Mouse (Mus musculus) liver, embryonic 11.5 days (tissue): ENCODE data around the gene Mbnl1. TPM values are rescaled to one million over a fixed set of nuclear protein-coding genes. Genes with fewer than 3 reads are reported as not detected.

Experiments
- ATAC-seq: fragments of 200-750 bp; cut with Nextera tagmentation; replicated peaks from 2 replicates; pipeline ENCODE4 v1.8.0; 2017; ENCODE audit warnings: moderate number of reproducible peaks, mild to moderate bottlenecking, moderate TSS enrichment, moderate library complexity; ENCODE audit not compliant: low FRiP score
- DNase-seq: peaks from one replicate; pipeline ENCODE4 v3.0.0-alpha.2; 2017; ENCODE audit warnings: low spot score
- H3K27ac ChIP-seq: fragments of 300-500 bp; sonication (generic); 2 replicates; pipeline ENCODE4 v1.5.1; 2014; ENCODE audit warnings: mild to moderate bottlenecking, low read depth, low read length, control low read depth
- H3K27me3 ChIP-seq: fragments of 300-500 bp; sonication (generic); replicated peaks from 2 replicates; pipeline ENCODE4 v1.6.1; 2014; ENCODE audit warnings: low read length, mixed read lengths; ENCODE audit not compliant: control insufficient read depth, insufficient read depth
- H3K36me3 ChIP-seq: fragments of 300-500 bp; sonication (generic); 2 replicates; pipeline ENCODE4 v1.6.1; 2014; ENCODE audit warnings: mild to moderate bottlenecking, low read length, moderate library complexity, mixed read lengths; ENCODE audit not compliant: control insufficient read depth, insufficient read depth
- H3K4me1 ChIP-seq: fragments of 300-500 bp; sonication (generic); replicated peaks from 2 replicates; pipeline ENCODE4 v1.6.1; 2014; ENCODE audit warnings: low read length, mixed read lengths; ENCODE audit not compliant: control insufficient read depth, insufficient read depth
- H3K4me2 ChIP-seq: fragments of 300-500 bp; sonication (generic); 2 replicates; pipeline ENCODE4 v1.6.1; 2014; ENCODE audit warnings: mild to moderate bottlenecking, control low read depth, moderate library complexity
- H3K4me3 ChIP-seq: fragments of 300-500 bp; sonication (generic); 2 replicates; pipeline ENCODE4 v1.5.1; 2014; ENCODE audit warnings: low read depth, low read length, control low read depth
- H3K9ac ChIP-seq: fragments of 300-500 bp; sonication (generic); 2 replicates; pipeline ENCODE4 v1.6.1; 2014; ENCODE audit warnings: low read depth, low read length, control low read depth
- H3K9me3 ChIP-seq: fragments of 300-500 bp; sonication (generic); 2 replicates; pipeline ENCODE4 v1.6.1; 2016; ENCODE audit warnings: low read length, inconsistent platforms, mixed read lengths; ENCODE audit not compliant: control insufficient read depth
- WGBS: fragments of 180-500 bp; shearing (Covaris S2); extraction: QIAGEN DNeasy Blood & Tissue Kit; methylation state at CpG from one replicate; pipeline ENCODE4 v1.1.7; 2014; 5-methylcytosine and 5-hydroxymethylcytosine counted together
- polyA plus RNA-seq: library from polyadenylated mRNA; unstranded; fragments of >200 nt; fragmentation: Nextera tagmentation; extraction: Ambion mirVana; gene quantifications from 2 replicates; pipeline ENCODE4 v1.2.1, GENCODE M21; 2014

The Mbnl1 gene
- polyA plus RNA-seq, 1 experiment from 2014 or later: 242 TPM

- DNase-seq (no peak), ATAC-seq (no peak)
- Histone ChIP-seq H3K9me3 (no peaks in the 10 kb centered on the region), H3K4me1 (peaks cover 18% of the 10 kb centered on the region), H3K27ac (no peak overlapping the region), H3K9ac (no peak overlapping the region), H3K4me2 (no peak overlapping the region), H3K4me3 (no peak overlapping the region), H3K36me3 (no peaks in the 10 kb centered on the region), H3K27me3 (no peaks in the 10 kb centered on the region)
- WGBS: 56% methylated on average over 3 of the region's 3 CpGs
Measured at GRCm38 (mm10) chr3:60517234-60517787, 44.7 kb downstream of the Mbnl1 start.

GRCm38 (mm10) chr3:60519337-60519736 lies 46.7 kb downstream of the Mbnl1 start:
- Histone ChIP-seq H3K9ac (no peak overlapping the region), H3K4me2 (no peak overlapping the region), H3K9me3 (no peaks in the 10 kb centered on the region), H3K36me3 (no peaks in the 10 kb centered on the region), H3K4me1 (peaks cover 20% of the 10 kb centered on the region), H3K27me3 (no peaks in the 10 kb centered on the region), H3K27ac (no peak overlapping the region), H3K4me3 (no peak overlapping the region)
- ATAC-seq (no peak), DNase-seq (no peak)
- WGBS: 64% methylated on average over 3 of the region's 3 CpGs

GRCm38 (mm10) chr3:60524127-60524526 lies 51.5 kb downstream of the Mbnl1 start:
- H3K27me3 ChIP-seq: no peaks in the 10 kb centered on the region
- no peaks in the 10 kb centered on the region for H3K9me3 ChIP-seq
- no peak overlapping the region for H3K9ac ChIP-seq
- 84% methylated on average over 1 of the region's 1 CpGs for WGBS
- DNase-seq: no peak
- H3K36me3 ChIP-seq: no peaks in the 10 kb centered on the region
- ATAC-seq: no peak
- no peak overlapping the region for H3K4me2 ChIP-seq
- H3K27ac ChIP-seq: no peak overlapping the region
- no peak overlapping the region for H3K4me3 ChIP-seq
- peaks cover 21% of the 10 kb centered on the region for H3K4me1 ChIP-seq

- H3K4me1 ChIP-seq: peaks cover 29% of the 10 kb centered on the region
- ATAC-seq: no peak
- no peak overlapping the region for H3K4me3 ChIP-seq
Measured at GRCm38 (mm10) chr3:60531286-60531685, 58.7 kb downstream of the Mbnl1 start.

GRCm38 (mm10) chr3:60531826-60532225 lies 59.2 kb downstream of the Mbnl1 start:
- H3K4me1 ChIP-seq: peaks cover 25% of the 10 kb centered on the region
- H3K4me2 ChIP-seq: no peak overlapping the region
- no peak overlapping the region for H3K4me3 ChIP-seq
- H3K27ac ChIP-seq: 0 out of 2 replicates have a peak overlapping the region, but pooled peaks have one; percentile 28
- WGBS: 90% methylated on average over 2 of the region's 2 CpGs
- DNase-seq (no peak), ATAC-seq (no peak)
- no peaks in the 10 kb centered on the region; the same call in 1 of the 2 replicates for H3K36me3 ChIP-seq
- no peak overlapping the region for H3K9ac ChIP-seq
- H3K9me3 ChIP-seq: no peaks in the 10 kb centered on the region
- H3K27me3 ChIP-seq: no peaks in the 10 kb centered on the region

More at GRCm38 (mm10) chr3:60531286-60531685, 58.7 kb downstream of the Mbnl1 start:
- Histone ChIP-seq H3K4me2 (no peak overlapping the region), H3K9ac (no peak overlapping the region), H3K36me3 (no peaks in the 10 kb centered on the region; the same call in 1 of the 2 replicates), H3K27ac (no peak overlapping the region), H3K9me3 (no peaks in the 10 kb centered on the region), H3K27me3 (no peaks in the 10 kb centered on the region)
- 56% methylated on average over 5 of the region's 5 CpGs for WGBS
- no peak for DNase-seq

GRCm38 (mm10) chr3:60535224-60535623 lies 62.6 kb downstream of the Mbnl1 start:
- Histone ChIP-seq H3K27ac (no peak overlapping the region), H3K4me1 (peaks cover 15% of the 10 kb centered on the region), H3K9me3 (no peaks in the 10 kb centered on the region), H3K36me3 (no peaks in the 10 kb centered on the region), H3K27me3 (no peaks in the 10 kb centered on the region), H3K4me2 (no peak overlapping the region), H3K4me3 (no peak overlapping the region), H3K9ac (no peak overlapping the region)
- DNase-seq: no peak
- ATAC-seq: no peak
- WGBS: 49% methylated on average over 3 of the region's 3 CpGs

GRCm38 (mm10) chr3:60537063-60537462 lies 64.4 kb downstream of the Mbnl1 start:
- ATAC-seq (no peak), DNase-seq (no peak)
- 64% methylated on average over 2 of the region's 2 CpGs for WGBS
- no peaks in the 10 kb centered on the region for H3K27me3 ChIP-seq
- no peak overlapping the region for H3K4me2 ChIP-seq
- no peaks in the 10 kb centered on the region for H3K9me3 ChIP-seq
- peaks cover 8% of the 10 kb centered on the region for H3K4me1 ChIP-seq
- H3K4me3 ChIP-seq: no peak overlapping the region
- H3K36me3 ChIP-seq: no peaks in the 10 kb centered on the region
- no peak overlapping the region for H3K9ac ChIP-seq
- no peak overlapping the region for H3K27ac ChIP-seq

- Histone ChIP-seq H3K9ac (no peak overlapping the region), H3K4me2 (no peak overlapping the region), H3K27me3 (no peaks in the 10 kb centered on the region), H3K9me3 (no peaks in the 10 kb centered on the region), H3K4me1 (peaks cover 8% of the 10 kb centered on the region), H3K4me3 (no peak overlapping the region), H3K27ac (no peak overlapping the region), H3K36me3 (no peaks in the 10 kb centered on the region)
- 64% methylated on average over 3 of the region's 3 CpGs for WGBS
- no peak for ATAC-seq
- no peak for DNase-seq
Measured at GRCm38 (mm10) chr3:60538214-60538971, 65.8 kb downstream of the Mbnl1 start.

- H3K27me3 ChIP-seq: no peaks in the 10 kb centered on the region
- no peak for ATAC-seq
- 78% methylated on average over 4 of the region's 4 CpGs for WGBS
Measured at GRCm38 (mm10) chr3:60541121-60541520, 68.5 kb downstream of the Mbnl1 start.

More at GRCm38 (mm10) chr3:60541121-60541520, 68.5 kb downstream of the Mbnl1 start:
- no peak overlapping the region for H3K27ac ChIP-seq
- no peak overlapping the region for H3K4me3 ChIP-seq
- no peak overlapping the region for H3K4me2 ChIP-seq
- peaks cover 16% of the 10 kb centered on the region for H3K4me1 ChIP-seq
- no peak for DNase-seq
- no peaks in the 10 kb centered on the region for H3K9me3 ChIP-seq
- no peak overlapping the region for H3K9ac ChIP-seq
- H3K36me3 ChIP-seq: no peaks in the 10 kb centered on the region
